Mouse (Mus musculus) intestine, embryonic 15.5 days (tissue): Measurements from ENCODE around the gene Cox17. TPM values are rescaled to one million over a fixed set of nuclear protein-coding genes. Genes with fewer than 3 reads are reported as not detected.

Source experiments
- ATAC-seq: fragments of 200-750 bp; cut with Nextera tagmentation; 2 replicates; pipeline ENCODE4 v1.8.0; 2017; ENCODE audit warnings: moderate TSS enrichment, moderate library complexity
- H3K27ac ChIP-seq: fragments of 300-500 bp; sonication (generic); 2 replicates; pipeline ENCODE4 v1.5.1; 2015; ENCODE audit warnings: mild to moderate bottlenecking, inconsistent platforms
- H3K27me3 ChIP-seq: fragments of 300-500 bp; sonication (generic); replicated peaks from 2 replicates; pipeline ENCODE4 v1.6.1; 2015; ENCODE audit warnings: inconsistent platforms
- H3K36me3 ChIP-seq: fragments of 300-500 bp; sonication (generic); 2 replicates; pipeline ENCODE4 v1.6.1; 2015; ENCODE audit warnings: inconsistent platforms
- H3K4me1 ChIP-seq: fragments of 300-500 bp; sonication (generic); replicated peaks from 2 replicates; pipeline ENCODE4 v1.6.1; 2015; ENCODE audit warnings: inconsistent platforms
- H3K4me2 ChIP-seq: fragments of 300-500 bp; sonication (generic); replicated peaks from 2 replicates; pipeline ENCODE4 v1.6.1; 2015; ENCODE audit warnings: mild to moderate bottlenecking, inconsistent platforms
- H3K4me3 ChIP-seq: fragments of 300-500 bp; sonication (generic); replicated peaks from 2 replicates; pipeline ENCODE4 v1.5.1; 2015; ENCODE audit warnings: inconsistent platforms
- H3K9ac ChIP-seq: fragments of 300-500 bp; sonication (generic); 2 replicates; pipeline ENCODE4 v1.6.1; 2015; ENCODE audit warnings: inconsistent platforms
- H3K9me3 ChIP-seq: fragments of 300-500 bp; sonication (generic); 2 replicates; pipeline ENCODE4 v1.6.1; 2016; ENCODE audit warnings: inconsistent platforms
- WGBS: fragments of 180-500 bp; shearing (Covaris S2); methylation state at CpG from one replicate; pipeline ENCODE4 v1.1.7; 2015; 5-methylcytosine and 5-hydroxymethylcytosine counted together
- polyA plus RNA-seq: library from polyadenylated mRNA; unstranded; fragments of >200 nt; fragmentation: Nextera tagmentation; extraction: Ambion mirVana; gene quantifications from 2 replicates; pipeline ENCODE4 v1.2.1, GENCODE M21; 2015

Gene Cox17
- polyA plus RNA-seq, 1 experiment from 2014 or later: 233 TPM

DNA sequence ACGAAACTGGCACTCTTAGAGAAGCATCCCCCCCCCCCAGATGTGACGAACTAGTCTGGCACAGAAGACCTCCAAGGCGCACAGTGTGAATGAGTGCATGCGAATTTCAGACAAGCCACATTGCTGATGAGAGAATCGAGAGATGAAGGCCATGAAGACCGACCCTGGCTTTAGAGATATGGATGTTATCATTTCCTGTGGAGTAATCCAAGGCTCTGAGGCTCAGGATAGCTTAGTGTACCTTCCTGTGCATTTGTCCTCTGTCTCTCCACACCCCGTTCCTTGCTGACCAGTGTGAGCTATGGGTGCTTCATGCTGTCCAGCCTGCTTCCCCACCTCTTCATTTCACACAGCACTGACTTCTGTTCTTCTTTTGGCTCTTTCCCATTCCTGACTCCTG is 28.4 kb downstream of the Cox17 start:
- H3K27me3 ChIP-seq: no peaks in the 10 kb centered on the region
- no peak overlapping the region for H3K4me2 ChIP-seq
- H3K9me3 ChIP-seq: no peaks in the 10 kb centered on the region
- H3K4me3 ChIP-seq: no peak overlapping the region
- H3K4me1 ChIP-seq: 0 out of 2 replicates have a peak, but pooled peaks cover 11% of the 10 kb centered on the region
- ATAC-seq: no peak
- WGBS: 81% methylated on average over 7 of the region's 7 CpGs
- no peak overlapping the region for H3K9ac ChIP-seq
- no peaks in the 10 kb centered on the region for H3K36me3 ChIP-seq
- H3K27ac ChIP-seq: no peak overlapping the region

DNA sequence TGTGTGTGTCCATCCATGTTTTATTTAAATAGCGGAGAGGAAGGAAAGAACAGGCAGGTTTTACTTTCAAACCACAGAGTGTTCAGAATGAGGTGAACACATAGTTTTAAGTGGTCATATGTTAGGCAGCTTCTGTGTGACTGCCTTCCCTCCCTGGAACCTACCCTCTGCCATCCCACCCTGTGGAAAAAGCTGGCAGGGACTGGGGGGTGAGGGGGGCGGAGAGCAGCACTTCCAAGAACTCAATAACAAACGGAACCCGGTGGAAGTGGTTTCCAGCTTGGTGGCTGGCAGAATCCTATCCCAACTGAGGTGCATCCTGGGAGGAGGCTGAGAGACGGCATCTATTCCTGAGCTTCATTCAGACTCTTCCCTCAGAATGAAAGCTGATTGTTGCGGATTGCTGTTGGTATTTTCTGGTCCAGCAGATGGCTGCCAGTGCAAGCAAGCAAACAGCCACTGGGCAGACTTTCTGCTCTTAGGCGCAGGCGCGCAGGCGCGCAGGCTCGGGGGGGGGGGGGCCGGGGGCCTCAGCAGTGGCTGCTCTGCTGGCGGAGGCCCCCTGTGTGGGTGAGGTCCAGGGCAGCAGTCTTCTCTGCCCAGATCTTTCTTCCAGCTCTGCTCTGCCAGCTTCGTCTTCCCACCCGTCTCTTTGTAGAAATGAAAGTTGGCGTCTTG is 29.5 kb downstream of the Cox17 start:
- Histone ChIP-seq H3K27ac (peak overlapping the region; percentile 28; the same call in 1 of the 2 replicates), H3K36me3 (no peaks in the 10 kb centered on the region), H3K4me2 (peak overlapping the region; percentile 56), H3K4me3 (peak overlapping the region; percentile 30), H3K4me1 (0 out of 2 replicates have a peak, but pooled peaks cover 11% of the 10 kb centered on the region), H3K9ac (peak overlapping the region; percentile 36), H3K9me3 (no peaks in the 10 kb centered on the region), H3K27me3 (no peaks in the 10 kb centered on the region)
- WGBS: 32% methylated on average over 17 of the region's 17 CpGs
- ATAC-seq: peak; percentile 81

DNA sequence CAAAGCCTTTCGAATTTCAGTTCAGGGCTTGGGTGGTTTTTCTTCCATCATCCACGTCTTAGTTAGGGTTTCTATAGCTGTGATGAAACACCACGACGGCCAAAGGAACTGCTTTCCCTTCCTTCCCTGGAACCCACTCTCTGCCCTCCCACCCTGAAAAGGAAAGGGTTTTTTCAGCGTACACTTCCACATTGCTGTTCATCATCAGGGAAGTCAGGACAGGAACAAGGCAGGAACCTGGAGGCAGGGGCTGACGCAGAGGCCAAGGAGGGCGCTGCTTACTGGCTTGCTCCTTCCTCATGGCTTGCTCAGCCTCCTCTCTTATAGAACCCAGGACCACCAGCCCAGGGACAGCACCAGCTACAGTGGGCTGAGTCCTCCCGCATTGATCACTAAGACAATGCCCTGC is 30.1 kb downstream of the Cox17 start:
- peak overlapping the region; percentile 36 for H3K9ac ChIP-seq

DNA sequence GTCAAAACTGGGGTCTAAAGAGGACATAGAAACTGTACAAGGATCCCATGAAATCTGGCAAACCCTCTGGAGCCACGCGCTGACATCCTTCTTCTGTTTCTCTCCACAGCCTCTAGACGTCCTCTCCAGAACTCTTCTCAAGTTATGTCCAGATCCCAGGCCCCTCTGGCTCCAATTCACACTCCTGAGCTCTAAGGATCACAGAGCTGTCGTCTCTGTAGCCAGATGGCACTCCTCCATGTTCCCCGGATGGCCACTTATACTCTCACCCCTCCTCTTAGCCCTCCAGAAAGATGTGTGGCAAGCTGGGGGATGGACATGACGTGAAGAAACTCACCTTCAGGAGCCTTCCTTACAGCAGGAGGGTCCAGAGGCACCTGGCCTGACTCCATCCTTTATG is 30.8 kb downstream of the Cox17 start:
- no peak overlapping the region for H3K4me2 ChIP-seq
- H3K36me3 ChIP-seq: no peaks in the 10 kb centered on the region
- no peaks in the 10 kb centered on the region for H3K27me3 ChIP-seq
- no peak overlapping the region for H3K27ac ChIP-seq
- H3K4me1 ChIP-seq: 0 out of 2 replicates have a peak, but pooled peaks cover 11% of the 10 kb centered on the region
- no peak for ATAC-seq
- H3K4me3 ChIP-seq: no peak overlapping the region
- H3K9ac ChIP-seq: no peak overlapping the region
- WGBS: 85% methylated on average over 6 of the region's 6 CpGs
- no peaks in the 10 kb centered on the region for H3K9me3 ChIP-seq

More for the DNA sequence above, 30.1 kb downstream of the Cox17 start:
- H3K36me3 ChIP-seq: no peaks in the 10 kb centered on the region
- peak overlapping the region; percentile 30 for H3K4me3 ChIP-seq
- 40% methylated on average over 8 of the region's 8 CpGs for WGBS
- H3K27ac ChIP-seq: peak overlapping the region; percentile 28; the same call in 1 of the 2 replicates
- 0 out of 2 replicates have a peak, but pooled peaks cover 11% of the 10 kb centered on the region for H3K4me1 ChIP-seq
- no peaks in the 10 kb centered on the region for H3K27me3 ChIP-seq
- ATAC-seq: peak; percentile 29; the same call in 1 of the 2 replicates
- H3K9me3 ChIP-seq: no peaks in the 10 kb centered on the region
- H3K4me2 ChIP-seq: peak overlapping the region; percentile 56

DNA sequence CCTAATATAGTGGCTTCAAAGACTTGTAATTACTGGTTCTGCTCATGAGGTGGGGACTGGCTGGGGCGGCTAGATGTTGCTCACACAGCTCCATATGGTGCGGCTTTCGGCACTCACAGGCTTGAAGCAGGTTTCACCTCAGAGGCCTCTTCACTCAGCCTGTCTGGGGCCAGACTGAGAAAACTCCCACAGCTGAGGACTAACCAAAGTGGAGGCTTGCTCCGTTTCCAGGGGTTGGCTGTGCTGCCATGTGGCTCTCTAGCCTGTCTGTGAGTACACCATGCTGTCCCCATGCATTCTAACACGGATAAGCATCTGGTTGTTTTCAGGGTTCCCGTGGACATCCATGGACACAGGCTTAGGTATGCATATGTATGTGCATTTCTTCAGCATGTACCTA is 31.8 kb downstream of the Cox17 start:
- 81% methylated on average over 6 of the region's 6 CpGs for WGBS

DNA sequence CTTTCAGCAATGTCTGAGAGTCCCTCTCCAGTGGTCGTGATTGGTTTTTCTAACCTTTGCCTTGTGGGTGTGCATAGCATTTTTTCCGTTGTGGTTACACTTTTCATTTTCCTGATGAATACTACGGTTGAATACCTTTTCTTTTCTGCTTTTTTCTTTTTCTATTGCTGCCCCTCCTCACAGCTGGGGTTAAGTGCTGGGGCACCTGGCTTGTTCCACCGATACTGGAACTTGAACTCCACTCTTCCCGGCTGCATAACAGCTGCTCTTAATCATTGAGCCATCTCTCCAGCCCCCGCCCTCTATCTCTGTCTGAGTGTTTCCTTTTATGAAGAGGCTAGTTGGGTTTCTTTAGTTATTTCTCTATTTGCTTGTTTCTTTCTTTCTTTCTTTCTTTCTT is 32.3 kb downstream of the Cox17 start:
- no peak overlapping the region for H3K9ac ChIP-seq
- no peaks in the 10 kb centered on the region for H3K27me3 ChIP-seq
- peak; percentile 60; the same call in 1 of the 2 replicates for ATAC-seq
- 0 out of 2 replicates have a peak, but pooled peaks cover 11% of the 10 kb centered on the region for H3K4me1 ChIP-seq
- H3K27ac ChIP-seq: no peak overlapping the region
- H3K9me3 ChIP-seq: no peaks in the 10 kb centered on the region
- 23% methylated on average over 6 of the region's 6 CpGs for WGBS
- H3K36me3 ChIP-seq: no peaks in the 10 kb centered on the region
- H3K4me3 ChIP-seq: no peak overlapping the region
- H3K4me2 ChIP-seq: no peak overlapping the region

More for the DNA sequence above, 31.8 kb downstream of the Cox17 start:
- no peak overlapping the region for H3K4me2 ChIP-seq
- 0 out of 2 replicates have a peak, but pooled peaks cover 11% of the 10 kb centered on the region for H3K4me1 ChIP-seq
- no peaks in the 10 kb centered on the region for H3K27me3 ChIP-seq
- H3K4me3 ChIP-seq: no peak overlapping the region
- H3K9me3 ChIP-seq: no peaks in the 10 kb centered on the region
- no peak overlapping the region for H3K27ac ChIP-seq
- H3K9ac ChIP-seq: no peak overlapping the region
- H3K36me3 ChIP-seq: no peaks in the 10 kb centered on the region
- ATAC-seq: peak; percentile 6; the same call in 1 of the 2 replicates

DNA sequence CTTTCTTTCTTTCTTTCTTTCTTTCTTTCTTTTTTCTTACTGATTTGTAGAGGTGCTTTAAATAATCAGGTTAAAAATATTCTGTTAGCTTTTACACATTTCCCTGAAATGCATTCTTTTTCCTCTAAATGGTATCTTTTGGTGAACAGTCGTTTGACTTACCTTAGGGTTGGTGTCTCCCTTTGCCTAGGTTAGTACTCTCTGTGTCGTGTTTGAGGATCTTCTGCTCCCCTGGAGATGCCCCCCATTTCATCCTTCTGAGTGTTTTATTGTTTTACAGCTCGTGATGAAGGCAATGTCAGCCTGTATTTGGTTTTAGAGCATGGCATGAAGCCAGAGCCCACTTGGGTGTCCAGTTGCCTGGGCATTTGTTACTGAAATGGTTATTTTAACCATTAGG is 32.7 kb downstream of the Cox17 start:
- Histone ChIP-seq H3K9ac (no peak overlapping the region), H3K4me2 (no peak overlapping the region), H3K9me3 (no peaks in the 10 kb centered on the region), H3K4me1 (0 out of 2 replicates have a peak, but pooled peaks cover 11% of the 10 kb centered on the region), H3K4me3 (no peak overlapping the region), H3K27me3 (no peaks in the 10 kb centered on the region), H3K36me3 (no peaks in the 10 kb centered on the region), H3K27ac (no peak overlapping the region)
- 27% methylated on average over 3 of the region's 3 CpGs for WGBS
- no peak for ATAC-seq

DNA sequence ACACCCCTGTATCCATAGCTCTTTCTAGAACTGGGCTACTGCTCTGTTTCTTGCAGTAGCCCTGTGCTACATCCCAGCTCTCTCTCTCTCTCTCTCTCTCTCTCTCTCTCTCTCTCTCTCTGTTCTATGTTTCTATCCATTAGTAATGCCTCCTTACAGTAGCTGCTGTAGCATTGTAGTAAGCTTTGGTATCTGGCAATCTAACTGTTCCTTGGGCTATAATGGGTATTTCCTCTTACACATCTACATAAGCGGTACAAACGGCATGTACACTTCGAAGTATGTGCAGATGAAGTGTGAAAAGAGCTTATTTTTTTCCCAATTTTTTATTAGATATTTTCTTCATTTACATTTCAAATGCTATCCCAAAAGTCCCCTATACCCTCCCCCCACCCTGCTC is 33.1 kb downstream of the Cox17 start:
- 87% methylated on average over 3 of the region's 3 CpGs for WGBS
- H3K4me3 ChIP-seq: no peak overlapping the region
- no peaks in the 10 kb centered on the region for H3K27me3 ChIP-seq
- H3K4me2 ChIP-seq: no peak overlapping the region
- H3K4me1 ChIP-seq: 0 out of 2 replicates have a peak, but pooled peaks cover 11% of the 10 kb centered on the region
- no peaks in the 10 kb centered on the region for H3K36me3 ChIP-seq
- no peak overlapping the region for H3K9ac ChIP-seq
- H3K9me3 ChIP-seq: no peaks in the 10 kb centered on the region
- ATAC-seq: no peak
- H3K27ac ChIP-seq: no peak overlapping the region

DNA sequence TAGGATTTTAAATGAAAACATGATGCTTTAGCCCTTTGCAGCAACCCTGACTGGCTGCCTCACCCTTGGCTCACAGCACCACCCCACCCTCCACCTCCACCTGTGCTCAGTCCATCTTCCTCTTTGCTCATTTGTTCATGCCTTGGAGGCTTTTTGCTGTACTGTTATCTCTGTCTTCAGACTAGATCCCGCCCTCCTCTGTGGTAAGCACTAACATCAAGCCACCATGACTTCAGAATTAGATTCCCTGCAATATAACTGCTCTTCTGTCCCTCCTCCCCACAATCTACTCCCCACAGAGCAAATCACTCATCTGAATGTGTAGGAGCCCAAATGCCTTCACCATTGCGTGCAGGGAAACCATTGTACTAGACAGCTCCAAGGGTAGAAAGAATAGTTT is 36.9 kb downstream of the Cox17 start:
- Histone ChIP-seq H3K4me1 (0 out of 2 replicates have a peak, but pooled peaks cover 3% of the 10 kb centered on the region), H3K4me3 (no peak overlapping the region)
- WGBS: 80% methylated on average over 2 of the region's 2 CpGs

DNA sequence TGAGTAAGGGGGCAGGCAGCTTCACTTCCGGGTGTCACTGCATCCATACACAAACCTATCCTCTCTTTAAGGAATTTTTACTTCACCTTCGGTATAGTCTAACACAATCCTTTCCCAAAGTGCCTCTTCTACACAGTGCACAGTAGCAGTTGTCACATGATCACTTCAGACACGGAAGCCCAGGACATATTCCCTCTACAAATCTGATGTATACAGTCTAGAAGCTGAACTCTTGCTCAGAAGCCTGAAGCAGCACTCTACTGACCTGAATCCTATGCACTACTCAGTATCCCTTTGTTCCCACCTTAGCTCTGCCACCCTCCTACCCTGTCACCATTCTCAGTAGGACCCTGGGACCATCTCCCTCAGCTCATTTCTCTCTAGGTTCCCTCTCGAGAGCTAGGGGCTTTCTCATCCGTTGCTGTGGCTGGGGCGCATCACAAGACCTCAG is 38.4 kb downstream of the Cox17 start:
- no peak for ATAC-seq
- H3K4me2 ChIP-seq: no peak overlapping the region
- no peak overlapping the region for H3K4me3 ChIP-seq
- H3K4me1 ChIP-seq: no peaks in the 10 kb centered on the region
- no peak overlapping the region for H3K9ac ChIP-seq
- H3K36me3 ChIP-seq: no peaks in the 10 kb centered on the region
- H3K27ac ChIP-seq: no peak overlapping the region
- H3K9me3 ChIP-seq: no peaks in the 10 kb centered on the region
- WGBS: 86% methylated on average over 6 of the region's 6 CpGs
- no peaks in the 10 kb centered on the region for H3K27me3 ChIP-seq

More for the DNA sequence above, 36.9 kb downstream of the Cox17 start:
- Histone ChIP-seq H3K36me3 (no peaks in the 10 kb centered on the region), H3K9me3 (no peaks in the 10 kb centered on the region), H3K9ac (no peak overlapping the region), H3K27ac (no peak overlapping the region), H3K4me2 (no peak overlapping the region), H3K27me3 (no peaks in the 10 kb centered on the region)
- ATAC-seq: no peak

DNA sequence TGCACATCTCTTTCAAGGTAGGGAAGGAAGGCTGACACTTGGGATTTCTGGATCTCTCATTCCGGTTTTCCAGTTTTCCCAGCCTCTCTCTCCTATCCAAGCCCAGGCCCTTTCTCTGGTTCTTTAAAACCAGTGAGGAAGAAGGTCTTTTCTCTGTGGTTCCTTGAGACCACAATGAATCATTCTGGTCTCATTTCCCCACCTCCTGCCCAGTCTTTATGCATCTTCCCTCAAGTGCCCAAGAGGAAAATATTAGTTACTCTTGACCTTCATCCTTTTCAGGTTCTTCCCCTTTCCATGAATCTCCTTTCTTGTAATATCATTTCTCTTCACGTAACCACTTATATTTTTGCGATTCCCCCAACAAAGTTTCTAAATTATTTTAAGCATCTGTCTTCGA is 38.9 kb downstream of the Cox17 start:
- no peaks in the 10 kb centered on the region for H3K36me3 ChIP-seq
- no peaks in the 10 kb centered on the region for H3K9me3 ChIP-seq
- no peak overlapping the region for H3K9ac ChIP-seq
- no peak overlapping the region for H3K27ac ChIP-seq
- H3K4me3 ChIP-seq: no peak overlapping the region
- no peak overlapping the region for H3K4me2 ChIP-seq
- no peaks in the 10 kb centered on the region for H3K27me3 ChIP-seq
- WGBS: 95% methylated on average over 4 of the region's 4 CpGs
- ATAC-seq: no peak
- H3K4me1 ChIP-seq: no peaks in the 10 kb centered on the region

DNA sequence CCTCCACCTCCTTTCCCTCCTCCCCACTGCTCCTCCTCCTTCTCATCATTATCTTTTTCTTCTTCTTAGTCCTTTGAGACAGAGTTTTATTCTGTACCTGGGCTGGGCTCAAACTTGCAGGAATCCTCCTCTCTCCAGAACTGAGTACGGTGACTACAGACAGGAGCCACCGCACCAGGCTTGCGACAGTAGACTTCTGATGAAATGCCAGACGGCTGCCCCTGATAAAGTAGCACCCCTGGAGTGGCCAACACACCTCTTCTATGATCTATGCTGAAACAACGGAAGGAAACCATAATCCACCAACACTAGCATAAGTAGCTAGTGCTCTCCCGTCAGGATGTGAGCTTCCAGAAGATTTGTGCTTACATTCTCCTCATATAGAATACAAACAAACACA is 40.6 kb downstream of the Cox17 start:
- H3K4me1 ChIP-seq: no peaks in the 10 kb centered on the region
- H3K9me3 ChIP-seq: no peaks in the 10 kb centered on the region
- H3K36me3 ChIP-seq: no peaks in the 10 kb centered on the region
- no peak overlapping the region for H3K27ac ChIP-seq
- no peak overlapping the region for H3K4me2 ChIP-seq
- no peak for ATAC-seq
- WGBS: 87% methylated on average over 6 of the region's 6 CpGs
- H3K27me3 ChIP-seq: no peaks in the 10 kb centered on the region
- no peak overlapping the region for H3K4me3 ChIP-seq
- H3K9ac ChIP-seq: no peak overlapping the region

DNA sequence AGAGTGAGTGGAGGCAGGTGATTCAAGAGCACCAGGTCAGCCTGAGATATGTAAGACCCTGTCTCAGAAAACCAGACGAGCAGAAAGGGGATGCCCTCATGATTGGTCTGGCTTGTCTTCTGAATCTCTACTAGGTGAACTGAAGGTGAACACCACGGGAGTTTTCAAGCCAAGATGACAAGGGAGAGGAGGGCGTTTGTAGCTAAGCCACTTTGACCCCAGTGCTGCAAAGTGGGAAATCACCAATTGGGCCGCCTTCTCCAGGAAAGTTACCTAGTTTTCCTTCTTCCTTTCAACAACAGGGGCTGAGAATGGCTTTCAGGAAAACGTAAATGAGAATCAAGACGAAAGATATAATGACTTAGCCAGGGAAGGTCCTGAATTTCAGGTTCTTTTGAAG is 42.0 kb downstream of the Cox17 start:
- Histone ChIP-seq H3K4me1 (no peaks in the 10 kb centered on the region), H3K9me3 (no peaks in the 10 kb centered on the region), H3K27me3 (no peaks in the 10 kb centered on the region), H3K4me2 (no peak overlapping the region), H3K9ac (no peak overlapping the region), H3K4me3 (no peak overlapping the region), H3K27ac (no peak overlapping the region), H3K36me3 (no peaks in the 10 kb centered on the region)
- WGBS: 78% methylated on average over 6 of the region's 6 CpGs
- ATAC-seq: no peak
